Mouse (Mus musculus) monocyte, adult 2 months (primary cell): ENCODE measurements around the gene Drg1.
"Not testable (repeated sequence)": the region's sequence is repeated elsewhere in the genome, so short reads cannot be mapped to it uniquely, and the experiment has no call there.

Experiments
- DNase-seq, 2 experiments: peaks; one replicate each; pipeline ENCODE4 v3.0.0; 2022; ENCODE audit warnings: low spot score in 2 of 2, low read depth in 1 of 2

Drg1 gene

DNA sequence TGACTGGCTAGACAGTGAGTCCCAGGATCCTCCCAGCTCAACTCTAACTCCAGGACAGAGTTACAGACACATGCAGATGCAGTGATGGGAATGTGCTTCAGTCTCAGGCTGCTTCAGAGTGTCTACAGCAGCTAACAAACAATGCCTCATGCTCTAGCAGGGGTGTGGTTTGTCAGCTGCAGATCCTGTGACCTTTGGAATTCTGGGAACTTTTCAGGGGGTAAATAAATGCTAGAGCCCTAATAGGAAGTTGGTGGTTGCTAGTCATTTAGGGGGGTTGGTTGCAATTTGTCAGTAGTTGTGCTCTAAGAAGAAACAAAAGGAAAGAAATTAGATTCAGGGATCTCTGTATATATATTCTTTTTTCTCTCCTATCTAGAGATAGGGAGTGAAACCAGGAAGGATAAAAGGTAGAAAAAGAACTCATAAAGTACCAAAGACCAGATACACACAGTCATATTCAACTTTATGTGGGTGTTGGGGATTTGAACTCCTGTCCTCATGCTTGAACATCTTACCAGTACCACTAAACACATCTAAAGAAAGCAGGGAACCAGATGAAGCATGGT, 125.2 kb downstream of the Drg1 start:
- DNase-seq = not testable (repeated sequence)

DNA sequence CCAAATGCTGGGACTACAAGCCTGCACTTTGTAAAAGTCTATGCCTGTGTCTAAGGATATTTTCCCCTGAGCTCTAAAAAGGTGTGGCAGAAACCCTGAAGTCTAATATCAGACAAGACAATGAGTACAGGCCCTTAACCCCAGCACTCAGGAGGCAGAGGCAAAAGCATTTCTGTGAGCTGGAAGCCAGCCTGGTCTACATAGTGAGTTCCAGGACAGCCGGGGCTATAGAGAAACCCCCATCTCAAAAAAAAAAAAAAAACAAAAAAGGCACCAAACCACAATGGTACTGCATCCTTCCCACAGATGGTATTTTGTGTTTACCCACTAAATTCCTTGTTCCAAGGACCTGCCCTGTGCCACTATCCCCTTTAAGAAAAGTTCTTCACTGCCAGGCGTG, 127.9 kb downstream of the Drg1 start:
- peak in 1 of 2 experiments; percentile 61 for DNase-seq
